Mouse (Mus musculus) limb, embryonic 11.5 days (tissue): ENCODE results near the gene Camk1d. TPM values are rescaled to one million over a fixed set of nuclear protein-coding genes. Genes with fewer than 3 reads are reported as not detected.
"Not testable (repeated sequence)": the region's sequence is repeated elsewhere in the genome, so short reads cannot be mapped to it uniquely, and the experiment has no call there.

ENCODE experiments used
- ATAC-seq: fragments of 200-750 bp; cut with Nextera tagmentation; 2 replicates; pipeline ENCODE4 v1.8.0; 2017; ENCODE audit warnings: low read depth; ENCODE audit not compliant: insufficient number of reproducible peaks, low FRiP score, low TSS enrichment
- DNase-seq: peaks from one replicate; pipeline ENCODE4 v3.0.0-alpha.2; 2015; ENCODE audit warnings: low spot score
- H3K27ac ChIP-seq: fragments of 300-500 bp; sonication (generic); replicated peaks from 2 replicates; pipeline ENCODE4 v1.5.1; 2014; ENCODE audit warnings: low read depth, mild to moderate bottlenecking, low read length
- H3K27me3 ChIP-seq: fragments of 300-500 bp; sonication (generic); 2 replicates; pipeline ENCODE4 v1.6.1; 2014; ENCODE audit warnings: mild to moderate bottlenecking, low read length, mixed read lengths; ENCODE audit not compliant: control insufficient read depth, insufficient read depth
- H3K36me3 ChIP-seq: fragments of 300-500 bp; sonication (generic); 2 replicates; pipeline ENCODE4 v1.6.1; 2014; ENCODE audit warnings: mild to moderate bottlenecking, low read length, moderate library complexity, mixed read lengths; ENCODE audit not compliant: control insufficient read depth, insufficient read depth
- H3K4me1 ChIP-seq: fragments of 300-500 bp; sonication (generic); 2 replicates; pipeline ENCODE4 v1.6.1; 2014; ENCODE audit warnings: low read length, mixed read lengths; ENCODE audit not compliant: control insufficient read depth, insufficient read depth
- H3K4me2 ChIP-seq: fragments of 300-500 bp; sonication (generic); 2 replicates; pipeline ENCODE4 v1.6.1; 2014; ENCODE audit warnings: low read depth, mild to moderate bottlenecking, moderate library complexity; ENCODE audit not compliant: severe bottlenecking
- H3K4me3 ChIP-seq: fragments of 300-500 bp; sonication (generic); 2 replicates; pipeline ENCODE4 v1.5.1; 2014; ENCODE audit warnings: low read depth, low read length
- H3K9ac ChIP-seq: fragments of 300-500 bp; sonication (generic); 2 replicates; pipeline ENCODE4 v1.6.1; 2014; ENCODE audit warnings: mild to moderate bottlenecking, low read length
- H3K9me3 ChIP-seq: fragments of 300-500 bp; sonication (generic); 2 replicates; pipeline ENCODE4 v1.6.1; 2016; ENCODE audit warnings: low read length; ENCODE audit not compliant: control insufficient read depth
- WGBS: fragments of 180-500 bp; shearing (Covaris S2); extraction: QIAGEN DNeasy Blood & Tissue Kit; methylation state at CpG from one replicate; pipeline ENCODE4 v1.1.7; 2014; 5-methylcytosine and 5-hydroxymethylcytosine counted together
- polyA plus RNA-seq: library from polyadenylated mRNA; unstranded; fragments of >200 nt; fragmentation: Nextera tagmentation; extraction: Ambion mirVana; gene quantifications from 2 replicates; pipeline ENCODE4 v1.2.1, GENCODE M21; 2014

Gene Camk1d
- polyA plus RNA-seq, 1 experiment from 2014 or later = 0.92 TPM

- Histone ChIP-seq H3K27me3 (no peaks in the 10 kb centered on the region), H3K4me1 (no peaks in the 10 kb centered on the region), H3K9ac (no peak overlapping the region), H3K36me3 (no peaks in the 10 kb centered on the region), H3K4me2 (no peak overlapping the region), H3K27ac (no peak overlapping the region), H3K9me3 (no peaks in the 10 kb centered on the region), H3K4me3 (no peak overlapping the region)
- ATAC-seq = no peak
- DNase-seq = no peak
- 85% methylated on average over 5 of the region's 5 CpGs for WGBS
Measured at GRCm38 (mm10) chr2:5551758-5552255, 162.5 kb downstream of the Camk1d start.

GRCm38 (mm10) chr2:5549334-5549733, 165.0 kb downstream of the Camk1d start:
- Histone ChIP-seq H3K27me3 (no peaks in the 10 kb centered on the region), H3K9me3 (no peaks in the 10 kb centered on the region), H3K9ac (no peak overlapping the region), H3K4me1 (no peaks in the 10 kb centered on the region), H3K4me2 (no peak overlapping the region), H3K36me3 (no peaks in the 10 kb centered on the region), H3K4me3 (no peak overlapping the region), H3K27ac (no peak overlapping the region)
- ATAC-seq = no peak
- DNase-seq = no peak
- WGBS = 95% methylated on average over 2 of the region's 2 CpGs

GRCm38 (mm10) chr2:5548872-5549271, 165.4 kb downstream of the Camk1d start:
- H3K27ac ChIP-seq = no peak overlapping the region
- H3K4me1 ChIP-seq = no peaks in the 10 kb centered on the region
- no peak for DNase-seq
- H3K27me3 ChIP-seq = no peaks in the 10 kb centered on the region
- ATAC-seq = no peak
- 93% methylated on average over 4 of the region's 4 CpGs for WGBS
- H3K36me3 ChIP-seq = no peaks in the 10 kb centered on the region
- no peak overlapping the region for H3K4me2 ChIP-seq
- no peak overlapping the region for H3K4me3 ChIP-seq
- H3K9ac ChIP-seq = no peak overlapping the region
- no peaks in the 10 kb centered on the region for H3K9me3 ChIP-seq

- Histone ChIP-seq H3K4me3 (no peak overlapping the region), H3K27ac (no peak overlapping the region), H3K9me3 (no peaks in the 10 kb centered on the region), H3K4me2 (no peak overlapping the region), H3K36me3 (no peaks in the 10 kb centered on the region), H3K9ac (no peak overlapping the region), H3K4me1 (no peaks in the 10 kb centered on the region), H3K27me3 (no peaks in the 10 kb centered on the region)
- ATAC-seq (no peak), DNase-seq (no peak)
- 83% methylated on average over 3 of the region's 3 CpGs for WGBS
Measured at GRCm38 (mm10) chr2:5540870-5541269, 173.4 kb downstream of the Camk1d start.

GRCm38 (mm10) chr2:5539894-5540293, 174.4 kb downstream of the Camk1d start:
- not testable (repeated sequence) for H3K4me2 ChIP-seq, DNase-seq, H3K4me1 ChIP-seq, H3K27ac ChIP-seq, H3K9me3 ChIP-seq, ATAC-seq, H3K4me3 ChIP-seq, H3K36me3 ChIP-seq, H3K27me3 ChIP-seq, H3K9ac ChIP-seq
- WGBS = 56% methylated on average over 3 of the region's 3 CpGs

GRCm38 (mm10) chr2:5533868-5534267, 180.4 kb downstream of the Camk1d start:
- Histone ChIP-seq H3K4me2 (no peak overlapping the region), H3K9ac (no peak overlapping the region), H3K27ac (no peak overlapping the region), H3K4me3 (no peak overlapping the region), H3K36me3 (no peaks in the 10 kb centered on the region), H3K4me1 (no peaks in the 10 kb centered on the region), H3K27me3 (no peaks in the 10 kb centered on the region), H3K9me3 (no peaks in the 10 kb centered on the region)
- WGBS = 72% methylated on average over 2 of the region's 2 CpGs
- no peak for DNase-seq
- no peak for ATAC-seq

- H3K27ac ChIP-seq = no peak overlapping the region
- H3K4me3 ChIP-seq = no peak overlapping the region
- no peaks in the 10 kb centered on the region for H3K9me3 ChIP-seq
- WGBS = 74% methylated on average over 2 of the region's 2 CpGs
- no peaks in the 10 kb centered on the region for H3K27me3 ChIP-seq
- H3K4me2 ChIP-seq = no peak overlapping the region
- H3K9ac ChIP-seq = no peak overlapping the region
- H3K4me1 ChIP-seq = no peaks in the 10 kb centered on the region
- no peaks in the 10 kb centered on the region for H3K36me3 ChIP-seq
- no peak for DNase-seq
- ATAC-seq = no peak
Measured at GRCm38 (mm10) chr2:5529992-5530391, 184.3 kb downstream of the Camk1d start.

GRCm38 (mm10) chr2:5519221-5519669, 195.1 kb downstream of the Camk1d start:
- Histone ChIP-seq H3K4me1 (no peaks in the 10 kb centered on the region), H3K27ac (no peak overlapping the region), H3K9me3 (no peaks in the 10 kb centered on the region), H3K27me3 (no peaks in the 10 kb centered on the region), H3K9ac (no peak overlapping the region), H3K4me2 (no peak overlapping the region), H3K4me3 (no peak overlapping the region), H3K36me3 (no peaks in the 10 kb centered on the region)
- no peak for DNase-seq
- 73% methylated on average over 8 of the region's 8 CpGs for WGBS
- ATAC-seq = no peak

GRCm38 (mm10) chr2:5515106-5515505, 199.2 kb downstream of the Camk1d start:
- Histone ChIP-seq H3K9me3 (no peaks in the 10 kb centered on the region), H3K27me3 (no peaks in the 10 kb centered on the region), H3K4me1 (no peaks in the 10 kb centered on the region), H3K4me3 (no peak overlapping the region), H3K27ac (no peak overlapping the region), H3K36me3 (no peaks in the 10 kb centered on the region), H3K9ac (no peak overlapping the region), H3K4me2 (no peak overlapping the region)
- WGBS = 69% methylated on average over 2 of the region's 2 CpGs
- DNase-seq (peak; percentile 28), ATAC-seq (no peak)
